Mouse (Mus musculus) forebrain, embryonic 14.5 days (tissue): ENCODE measurements around the gene Prox1. TPM values are rescaled to one million over a fixed set of nuclear protein-coding genes. Genes with fewer than 3 reads are reported as not detected.
A peak's percentile ranks its signal among the peaks of the same experiment; 100 is the strongest.

Experiments used
- ATAC-seq: fragments of 200-750 bp; cut with Nextera tagmentation; 2 replicates; pipeline ENCODE4 v1.8.0; 2017; ENCODE audit warnings: mild to moderate bottlenecking, moderate library complexity
- DNase-seq: peaks from one replicate; pipeline ENCODE4 v3.0.0-alpha.2; 2015; ENCODE audit warnings: low spot score
- H3K27ac ChIP-seq: fragments of 300-500 bp; sonication (generic); 2 replicates; pipeline ENCODE4 v1.5.1; 2014; ENCODE audit warnings: low read depth, mild to moderate bottlenecking, control low read depth, low read length, moderate library complexity
- H3K27me3 ChIP-seq: fragments of 300-500 bp; sonication (generic); replicated peaks from 2 replicates; pipeline ENCODE4 v1.6.1; 2014; ENCODE audit warnings: low read length, control low read depth, mixed read lengths; ENCODE audit not compliant: control insufficient read depth, insufficient read depth
- H3K36me3 ChIP-seq: fragments of 300-500 bp; sonication (generic); 2 replicates; pipeline ENCODE4 v1.6.1; 2014; ENCODE audit warnings: low read length, control low read depth; ENCODE audit not compliant: control insufficient read depth, insufficient read depth
- H3K4me1 ChIP-seq: fragments of 300-500 bp; sonication (generic); 2 replicates; pipeline ENCODE4 v1.6.1; 2014; ENCODE audit warnings: antibody characterized with exemption, low read length, control low read depth; ENCODE audit not compliant: control insufficient read depth, insufficient read depth
- H3K4me2 ChIP-seq: fragments of 300-500 bp; sonication (generic); 2 replicates; pipeline ENCODE4 v1.6.1; 2014; ENCODE audit warnings: mild to moderate bottlenecking, control low read depth, low read length
- H3K4me3 ChIP-seq: fragments of 300-500 bp; sonication (generic); 2 replicates; pipeline ENCODE4 v1.5.1; 2014; ENCODE audit warnings: low read depth, low read length, control low read depth
- H3K9ac ChIP-seq: fragments of 300-500 bp; sonication (generic); 2 replicates; pipeline ENCODE4 v1.6.1; 2014; ENCODE audit warnings: mild to moderate bottlenecking, low read length, control low read depth, moderate library complexity
- H3K9me3 ChIP-seq: fragments of 300-500 bp; sonication (generic); replicated peaks from 2 replicates; pipeline ENCODE4 v1.6.1; 2016; ENCODE audit warnings: low read length, control low read depth, mixed read lengths; ENCODE audit not compliant: control insufficient read depth
- WGBS: fragments of 180-500 bp; shearing (Covaris S2); extraction: QIAGEN DNeasy Blood & Tissue Kit; methylation state at CpG from one replicate; pipeline ENCODE4 v1.1.7; 2014; 5-methylcytosine and 5-hydroxymethylcytosine counted together
- polyA plus RNA-seq: library from polyadenylated mRNA; unstranded; fragments of >200 nt; fragmentation: Nextera tagmentation; extraction: Ambion mirVana; gene quantifications from 2 replicates; pipeline ENCODE4 v1.2.1, GENCODE M21; 2014

The Prox1 gene
- polyA plus RNA-seq, 1 experiment from 2014 or later = 10.2 TPM

GRCm38 (mm10) chr1:190143593-190143992 lies 26.9 kb downstream of the Prox1 start:
- Histone ChIP-seq H3K36me3 (no peaks in the 10 kb centered on the region), H3K9me3 (no peaks in the 10 kb centered on the region), H3K4me1 (peaks cover 13% of the 10 kb centered on the region; the same call in 1 of the 2 replicates), H3K4me3 (no peak overlapping the region), H3K27me3 (no peaks in the 10 kb centered on the region), H3K27ac (no peak overlapping the region), H3K4me2 (no peak overlapping the region), H3K9ac (no peak overlapping the region)
- 85% methylated on average over 9 of the region's 9 CpGs for WGBS
- ATAC-seq (no peak), DNase-seq (no peak)

DNA sequence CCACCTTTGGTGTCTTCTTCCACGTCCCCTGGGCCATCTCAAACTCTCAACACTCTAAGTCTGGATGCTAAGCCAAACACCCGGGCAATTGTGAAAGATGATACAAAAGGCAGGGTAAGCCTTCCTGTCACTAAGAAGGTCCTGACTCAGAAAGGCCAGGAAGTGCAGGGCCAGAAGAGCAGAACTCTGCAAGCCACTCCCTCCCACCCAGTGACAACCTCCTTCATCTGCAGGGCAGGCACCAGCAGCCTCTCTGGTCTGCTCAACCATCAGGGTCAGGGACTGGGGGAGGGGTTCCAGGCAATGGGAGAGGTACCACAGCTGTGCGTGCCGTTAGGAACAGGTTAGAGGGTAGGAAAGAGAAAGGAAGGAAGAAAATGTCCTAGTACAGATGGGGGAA lies 27.9 kb downstream of the Prox1 start:
- 54% methylated on average over 4 of the region's 4 CpGs for WGBS
- H3K9me3 ChIP-seq = no peaks in the 10 kb centered on the region
- no peaks in the 10 kb centered on the region for H3K36me3 ChIP-seq
- peaks cover 19% of the 10 kb centered on the region for H3K4me1 ChIP-seq
- H3K4me2 ChIP-seq = no peak overlapping the region
- no peak overlapping the region for H3K4me3 ChIP-seq
- no peak overlapping the region for H3K27ac ChIP-seq
- no peak for DNase-seq
- H3K27me3 ChIP-seq = no peaks in the 10 kb centered on the region
- H3K9ac ChIP-seq = no peak overlapping the region
- ATAC-seq = no peak

- DNase-seq (peak; percentile 50), ATAC-seq (0 out of 2 replicates have a peak, but pooled peaks have one; percentile 38)
- no peak overlapping the region for H3K9ac ChIP-seq
- no peak overlapping the region for H3K27ac ChIP-seq
- WGBS = 24% methylated on average over 6 of the region's 6 CpGs
- no peaks in the 10 kb centered on the region for H3K9me3 ChIP-seq
- peaks cover 26% of the 10 kb centered on the region for H3K4me1 ChIP-seq
- H3K27me3 ChIP-seq = no peaks in the 10 kb centered on the region
- H3K36me3 ChIP-seq = no peaks in the 10 kb centered on the region
- H3K4me2 ChIP-seq = no peak overlapping the region
- no peak overlapping the region for H3K4me3 ChIP-seq
Measured at GRCm38 (mm10) chr1:190140519-190140918, 30.0 kb downstream of the Prox1 start.

GRCm38 (mm10) chr1:190139711-190140405 lies 30.7 kb downstream of the Prox1 start:
- no peak for ATAC-seq
- 41% methylated on average over 13 of the region's 13 CpGs for WGBS

DNA sequence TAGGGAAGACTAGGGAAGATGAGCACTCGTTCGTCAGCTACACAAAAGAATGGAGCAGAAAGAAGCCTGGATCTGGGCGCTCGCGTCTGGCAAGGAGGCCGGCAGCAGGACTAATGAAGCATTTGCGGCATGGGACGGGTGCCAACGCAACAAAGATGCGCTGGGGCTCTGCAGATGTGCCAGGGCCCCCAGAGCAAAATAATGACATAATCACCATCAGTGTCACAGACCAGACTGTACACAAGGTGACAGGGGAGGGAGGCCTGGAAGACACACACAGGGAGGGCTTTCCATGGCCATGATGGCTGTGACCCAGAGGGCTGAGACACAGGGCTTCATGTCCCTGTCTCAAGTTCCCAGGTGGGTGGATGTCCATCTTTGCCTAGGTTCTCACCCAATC lies 32.6 kb downstream of the Prox1 start:
- no peaks in the 10 kb centered on the region for H3K9me3 ChIP-seq
- DNase-seq = peak; percentile 65
- H3K9ac ChIP-seq = no peak overlapping the region
- 37% methylated on average over 10 of the region's 10 CpGs for WGBS
- H3K36me3 ChIP-seq = peaks cover 4% of the 10 kb centered on the region; the same call in 1 of the 2 replicates
- no peak overlapping the region for H3K4me3 ChIP-seq
- peak overlapping the region; percentile 36; the same call in 1 of the 2 replicates for H3K27ac ChIP-seq
- no peaks in the 10 kb centered on the region for H3K27me3 ChIP-seq
- no peak overlapping the region for H3K4me2 ChIP-seq
- peaks cover 26% of the 10 kb centered on the region for H3K4me1 ChIP-seq
- ATAC-seq = peak; percentile 50

More at GRCm38 (mm10) chr1:190139711-190140405, 30.7 kb downstream of the Prox1 start:
- Histone ChIP-seq H3K9ac (no peak overlapping the region), H3K4me1 (peaks cover 26% of the 10 kb centered on the region), H3K27ac (no peak overlapping the region), H3K27me3 (no peaks in the 10 kb centered on the region), H3K4me3 (no peak overlapping the region), H3K36me3 (no peaks in the 10 kb centered on the region), H3K4me2 (no peak overlapping the region), H3K9me3 (no peaks in the 10 kb centered on the region)
- DNase-seq = no peak

- no peak for ATAC-seq
- H3K36me3 ChIP-seq = peaks cover 4% of the 10 kb centered on the region; the same call in 1 of the 2 replicates
- no peak overlapping the region for H3K27ac ChIP-seq
- H3K27me3 ChIP-seq = no peaks in the 10 kb centered on the region
- WGBS = 50% methylated on average over 4 of the region's 4 CpGs
- H3K4me3 ChIP-seq = no peak overlapping the region
- no peak overlapping the region for H3K9ac ChIP-seq
- no peak overlapping the region for H3K4me2 ChIP-seq
- H3K9me3 ChIP-seq = no peaks in the 10 kb centered on the region
- no peak for DNase-seq
- H3K4me1 ChIP-seq = peaks cover 24% of the 10 kb centered on the region
Measured at GRCm38 (mm10) chr1:190132897-190133296, 37.6 kb downstream of the Prox1 start.

DNA sequence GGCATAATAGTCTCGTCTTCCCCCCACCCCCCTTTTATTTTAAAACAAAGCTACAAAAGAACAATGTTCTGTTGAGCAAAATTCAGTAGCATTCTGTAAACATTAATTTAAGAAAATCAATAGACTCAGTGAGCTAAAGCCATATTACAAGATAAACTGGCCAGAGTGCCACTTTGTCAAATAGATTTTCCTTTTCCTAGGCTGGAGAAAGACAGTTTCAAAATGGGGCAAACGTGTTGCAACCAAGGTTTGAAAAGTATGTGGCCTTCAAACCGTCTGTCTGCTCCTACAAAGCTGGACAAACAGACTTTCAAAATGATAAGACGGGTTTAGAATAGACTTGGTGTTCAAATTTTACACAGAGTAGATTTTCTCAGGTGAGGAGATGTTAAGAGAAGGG lies 39.6 kb downstream of the Prox1 start:
- Histone ChIP-seq H3K9ac (no peak overlapping the region), H3K27me3 (0 out of 2 replicates have a peak, but pooled peaks cover 5% of the 10 kb centered on the region), H3K36me3 (peaks cover 4% of the 10 kb centered on the region; the same call in 1 of the 2 replicates), H3K4me2 (no peak overlapping the region), H3K27ac (no peak overlapping the region), H3K4me3 (no peak overlapping the region), H3K9me3 (no peaks in the 10 kb centered on the region), H3K4me1 (peaks cover 21% of the 10 kb centered on the region)
- 63% methylated on average over 4 of the region's 4 CpGs for WGBS
- ATAC-seq (no peak), DNase-seq (no peak)

- ATAC-seq (no peak), DNase-seq (no peak)
- Histone ChIP-seq H3K4me1 (peaks cover 21% of the 10 kb centered on the region), H3K27ac (no peak overlapping the region), H3K4me3 (no peak overlapping the region), H3K4me2 (no peak overlapping the region), H3K9me3 (no peaks in the 10 kb centered on the region), H3K9ac (no peak overlapping the region), H3K36me3 (peaks cover 4% of the 10 kb centered on the region; the same call in 1 of the 2 replicates), H3K27me3 (0 out of 2 replicates have a peak, but pooled peaks cover 5% of the 10 kb centered on the region)
- WGBS = 68% methylated on average over 7 of the region's 7 CpGs
Measured at GRCm38 (mm10) chr1:190129553-190129952, 41.0 kb downstream of the Prox1 start.

GRCm38 (mm10) chr1:190128674-190129322 lies 41.7 kb downstream of the Prox1 start:
- ATAC-seq (peak; percentile 37; the same call in 1 of the 2 replicates), DNase-seq (peak; percentile 62)
- no peak overlapping the region for H3K27ac ChIP-seq

More at GRCm38 (mm10) chr1:190128674-190129322, 41.7 kb downstream of the Prox1 start:
- no peaks in the 10 kb centered on the region for H3K36me3 ChIP-seq
- 0 out of 2 replicates have a peak overlapping the region, but pooled peaks have one; percentile 14 for H3K4me2 ChIP-seq
- H3K27me3 ChIP-seq = 0 out of 2 replicates have a peak, but pooled peaks cover 5% of the 10 kb centered on the region
- peaks cover 21% of the 10 kb centered on the region for H3K4me1 ChIP-seq
- H3K9ac ChIP-seq = no peak overlapping the region
- WGBS = 10% methylated on average over 12 of the region's 12 CpGs
- H3K9me3 ChIP-seq = no peaks in the 10 kb centered on the region
- no peak overlapping the region for H3K4me3 ChIP-seq
